Comparison of ENCODE assay signal across 9 mouse cellular contexts in genomic region chr13:83604785-83605184, GRCm38 (mm10).
DNase-seq lines count a peak whose midpoint lies in the region; ATAC-seq and TF ChIP-seq lines count a peak whose summit lies in the region.
"Had no signal": no experiment of that assay in that cellular context is flagged by ENCODE, and none has a peak within 500 bp of the region (broad histone marks: within the 10 kb centered on the region; RNA-seq: fewer than 3 reads in every experiment).

No protein-coding gene starts in this region.

- no peak for TF ChIP-seq CTCF in heart, postnatal 0 days (IDR thresholded peaks at IDR 0.05; ENCODE audit: low read depth)
- peak; percentile 10 for TF ChIP-seq CTCF in midbrain, postnatal 0 days (IDR thresholded peaks at IDR 0.05)

- ATAC-seq in heart, embryonic 14.5 days (ENCODE audit: insufficient number of reproducible peaks, insufficient read depth, low FRiP score, low read depth): no peak
- ATAC-seq in heart, postnatal 0 days (ENCODE audit: insufficient read depth, low read depth): no peak
- ATAC-seq in midbrain, postnatal 0 days (ENCODE audit: low FRiP score): no peak

- H3K27ac ChIP-seq in heart, embryonic 14.5 days (replicated peaks in 1 of 2; ENCODE audit: control insufficient read depth in 1 of 2, insufficient read depth in 1 of 2, low read depth in 2 of 2, low read length in 2 of 2): peak overlapping the region; percentile 89 to 93
- peak overlapping the region; percentile 92 for H3K27ac ChIP-seq in heart, postnatal 0 days (ENCODE audit: low read depth)
- no peak overlapping the region for H3K27ac ChIP-seq in midbrain, postnatal 0 days (ENCODE audit: low read depth, low read length)

- intact Hi-C loops in left cerebral cortex, postnatal 10 days (cut with DNase I): no loop called here

- peak overlapping the region; percentile 34 for H3K4me2 ChIP-seq in heart, embryonic 14.5 days (ENCODE audit: low read length)
- H3K4me2 ChIP-seq in heart, postnatal 0 days (ENCODE audit: low read depth, low read length): peak overlapping the region; percentile 36
- H3K4me2 ChIP-seq in midbrain, postnatal 0 days (ENCODE audit: low read depth, low read length, poor library complexity, severe bottlenecking): no peak overlapping the region

- no peaks in the 10 kb centered on the region for H3K9me3 ChIP-seq in heart, embryonic 14.5 days (ENCODE audit: control insufficient read depth, low read length)
- H3K9me3 ChIP-seq in heart, postnatal 0 days (replicated peaks; ENCODE audit: control insufficient read depth, low read length): no peaks in the 10 kb centered on the region
- no peaks in the 10 kb centered on the region for H3K9me3 ChIP-seq in midbrain, postnatal 0 days (ENCODE audit: low read length)
- H3K9me3 ChIP-seq: G1E had no signal

- no peak overlapping the region for H3K4me3 ChIP-seq in heart, embryonic 14.5 days (ENCODE audit: control insufficient read depth in 1 of 2, insufficient read depth in 1 of 2, low read depth in 1 of 2, low read length in 2 of 2)
- no peak overlapping the region for H3K4me3 ChIP-seq in heart, postnatal 0 days (ENCODE audit: low read depth, low read length)
- H3K4me3 ChIP-seq in midbrain, postnatal 0 days (ENCODE audit: low read depth, low read length): no peak overlapping the region

- peak overlapping the region; percentile 26 for H3K9ac ChIP-seq in heart, embryonic 14.5 days (ENCODE audit: low read length)
- peak overlapping the region; percentile 32 for H3K9ac ChIP-seq in heart, postnatal 0 days (replicated peaks; ENCODE audit: low read depth, low read length)
- H3K9ac ChIP-seq in midbrain, postnatal 0 days (replicated peaks; ENCODE audit: low read length, poor library complexity, severe bottlenecking): no peak overlapping the region

- H3K27me3 ChIP-seq in heart, embryonic 14.5 days (ENCODE audit: control insufficient read depth, insufficient read depth, low read length): no peaks in the 10 kb centered on the region
- no peaks in the 10 kb centered on the region for H3K27me3 ChIP-seq in heart, postnatal 0 days (ENCODE audit: control insufficient read depth, insufficient read depth, low read length)
- no peaks in the 10 kb centered on the region for H3K27me3 ChIP-seq in midbrain, postnatal 0 days (ENCODE audit: insufficient read depth, low read length)

- no peak for DNase-seq in heart, adult 9 months (ENCODE audit: low spot score in 2 of 2)
- peak; percentile 33 for DNase-seq in brain, adult 2 months (ENCODE audit: low read depth, low spot score)
- DNase-seq in heart, postnatal 0 days (ENCODE audit: low spot score): no peak
- DNase-seq in midbrain, postnatal 0 days (ENCODE audit: low spot score): no peak
- DNase-seq in thymus, postnatal 10 days (ENCODE audit: low spot score in 2 of 2): no peak
- DNase-seq in frontal cortex, postnatal 36 days (ENCODE audit: low spot score in 2 of 2): no peak
- no peak for DNase-seq in left cerebral cortex, postnatal 10 days (ENCODE audit: extremely low spot score in 1 of 2, low spot score in 2 of 2)

- peaks cover 6 to 41% of the 10 kb centered on the region in 2 experiments for H3K4me1 ChIP-seq in heart, embryonic 14.5 days (ENCODE audit: control insufficient read depth in 2 of 2, insufficient read depth in 2 of 2, low read length in 2 of 2)
- H3K4me1 ChIP-seq in heart, postnatal 0 days (ENCODE audit: control insufficient read depth, insufficient read depth): peaks cover 33% of the 10 kb centered on the region
- H3K4me1 ChIP-seq in midbrain, postnatal 0 days (ENCODE audit: insufficient read depth, low read length): no peaks in the 10 kb centered on the region

- peaks cover 2% of the 10 kb centered on the region; the same call in 1 of the 2 replicates for H3K36me3 ChIP-seq in heart, embryonic 14.5 days (ENCODE audit: control insufficient read depth, insufficient read depth, low read length)
- H3K36me3 ChIP-seq in heart, postnatal 0 days (replicated peaks; ENCODE audit: control insufficient read depth, insufficient read depth, low read length): no peaks in the 10 kb centered on the region
- no peaks in the 10 kb centered on the region for H3K36me3 ChIP-seq in midbrain, postnatal 0 days (ENCODE audit: insufficient read depth, low read length)
- H3K36me3 ChIP-seq: G1E had no signal

- TF ChIP-seq EP300 in heart, postnatal 0 days (IDR thresholded peaks at IDR 0.05; ENCODE audit: low read depth): no peak

- 62% methylated on average over 4 of the region's 4 CpGs for WGBS in heart, embryonic 14.5 days
- WGBS in heart, postnatal 0 days: 49% methylated on average over 4 of the region's 4 CpGs
- 30% methylated on average over 4 of the region's 4 CpGs for WGBS in midbrain, postnatal 0 days
